Mouse (Mus musculus): ENCODE measurements around the gene Stag3. TPM values are rescaled to one million over a fixed set of nuclear protein-coding genes. Genes with fewer than 3 reads are reported as not detected.

The Stag3 gene
- polyA plus RNA-seq, 1 experiment from 2014 or later, result 2.1 TPM

DNA sequence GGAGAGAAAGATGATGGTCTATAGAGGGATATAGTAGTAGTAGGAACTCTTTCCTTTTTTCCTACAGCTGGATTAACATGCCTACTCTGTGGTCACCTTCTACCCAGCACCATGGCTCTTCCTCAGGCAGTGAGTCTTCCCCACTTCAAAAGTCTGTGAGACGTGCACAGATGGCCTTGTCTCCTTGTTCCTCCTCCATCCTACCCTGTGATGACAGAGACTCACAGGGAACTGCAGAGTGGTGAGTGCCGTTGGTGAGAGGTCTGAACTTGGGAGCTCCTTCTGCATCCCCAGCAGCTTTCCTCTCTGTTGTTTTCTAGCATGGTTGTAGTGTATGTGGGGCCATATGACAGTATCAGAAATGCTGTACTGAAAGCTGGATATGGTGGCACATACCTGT lies 1.8 kb downstream of the Stag3 start:
- H3K27ac ChIP-seq (replicated peaks in 1 of 2; ENCODE audit: control insufficient read depth in 1 of 2, insufficient read depth in 1 of 2, low read depth in 2 of 2, low read length in 2 of 2), result no peak overlapping the region
- H3K9me3 ChIP-seq (ENCODE audit: control insufficient read depth, low read length), result no peaks in the 10 kb centered on the region
- ATAC-seq (ENCODE audit: insufficient number of reproducible peaks, insufficient read depth, low FRiP score, low read depth), result no peak
- no peak overlapping the region for H3K4me2 ChIP-seq (ENCODE audit: low read length)
- WGBS, result 70% methylated on average over 2 of the region's 2 CpGs
- peaks cover 7% of the 10 kb centered on the region; the same call in 1 of the 2 replicates for H3K27me3 ChIP-seq (ENCODE audit: control insufficient read depth, insufficient read depth, low read length)
- no peaks in the 10 kb centered on the region for H3K36me3 ChIP-seq (ENCODE audit: control insufficient read depth, insufficient read depth, low read length)
- no peak overlapping the region for H3K9ac ChIP-seq (ENCODE audit: low read length)
- peaks cover 3 to 4% of the 10 kb centered on the region in 2 experiments; a peak in 3 of 4 replicates for H3K4me1 ChIP-seq (ENCODE audit: control insufficient read depth in 2 of 2, insufficient read depth in 2 of 2, low read length in 2 of 2)
- no peak overlapping the region for H3K4me3 ChIP-seq (ENCODE audit: control insufficient read depth in 1 of 2, insufficient read depth in 1 of 2, low read depth in 1 of 2, low read length in 2 of 2)

DNA sequence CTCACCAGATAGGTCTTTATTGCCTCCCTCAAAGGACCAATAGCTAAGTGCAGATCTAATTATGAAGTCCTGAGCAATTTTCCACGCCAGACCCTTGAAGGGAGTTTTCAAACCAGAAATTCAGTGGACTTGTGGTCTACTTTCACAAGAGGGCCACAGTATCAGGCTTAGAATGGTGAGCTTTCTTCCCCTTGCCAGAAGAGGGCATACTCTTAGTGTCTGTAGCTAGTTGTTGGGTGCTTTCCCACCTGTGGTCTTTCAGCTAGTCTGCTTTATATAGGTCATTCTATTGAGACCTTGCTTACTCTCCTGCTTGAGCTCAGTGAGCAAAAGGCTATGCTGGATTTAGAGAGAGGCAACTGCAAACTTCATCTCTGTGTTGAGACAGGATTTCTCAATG lies 3.5 kb downstream of the Stag3 start:
- no peak overlapping the region for H3K9ac ChIP-seq (ENCODE audit: low read length)
- H3K36me3 ChIP-seq (ENCODE audit: control insufficient read depth, insufficient read depth, low read length), result no peaks in the 10 kb centered on the region
- WGBS, result 53% methylated on average over 1 of the region's 1 CpGs
- peaks cover 3 to 4% of the 10 kb centered on the region in 2 experiments; a peak in 3 of 4 replicates for H3K4me1 ChIP-seq (ENCODE audit: control insufficient read depth in 2 of 2, insufficient read depth in 2 of 2, low read length in 2 of 2)
- no peak for ATAC-seq (ENCODE audit: insufficient number of reproducible peaks, insufficient read depth, low FRiP score, low read depth)
- no peak overlapping the region for H3K27ac ChIP-seq (replicated peaks in 1 of 2; ENCODE audit: control insufficient read depth in 1 of 2, insufficient read depth in 1 of 2, low read depth in 2 of 2, low read length in 2 of 2)
- no peaks in the 10 kb centered on the region for H3K9me3 ChIP-seq (ENCODE audit: control insufficient read depth, low read length)
- H3K27me3 ChIP-seq (ENCODE audit: control insufficient read depth, insufficient read depth, low read length), result peaks cover 7% of the 10 kb centered on the region; the same call in 1 of the 2 replicates
- no peak overlapping the region for H3K4me2 ChIP-seq (ENCODE audit: low read length)
- no peak overlapping the region for H3K4me3 ChIP-seq (ENCODE audit: control insufficient read depth in 1 of 2, insufficient read depth in 1 of 2, low read depth in 1 of 2, low read length in 2 of 2)

DNA sequence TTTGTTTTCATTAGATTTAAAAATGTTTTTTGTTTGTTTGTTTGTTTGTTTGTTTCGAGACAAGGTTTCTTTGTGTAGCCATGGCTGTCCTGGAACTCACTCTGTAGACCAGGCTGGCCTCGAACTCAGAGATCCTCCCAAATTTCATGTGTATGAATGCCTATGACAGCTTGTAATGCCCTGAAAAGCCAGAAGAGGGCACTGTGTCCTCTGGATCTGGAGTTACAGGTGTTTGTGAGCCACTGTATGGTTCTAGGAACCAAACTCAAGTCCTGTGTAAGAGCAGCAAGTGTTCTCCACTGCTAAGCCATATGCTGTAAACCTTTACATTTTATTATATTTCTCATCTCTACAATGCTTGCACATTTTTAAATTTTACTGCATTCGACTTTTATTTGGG lies 7.8 kb downstream of the Stag3 start:
- H3K4me1 ChIP-seq (ENCODE audit: control insufficient read depth in 2 of 2, insufficient read depth in 2 of 2, low read length in 2 of 2), result no peaks in the 10 kb centered on the region
- no peak overlapping the region for H3K4me3 ChIP-seq (ENCODE audit: control insufficient read depth in 1 of 2, insufficient read depth in 1 of 2, low read depth in 1 of 2, low read length in 2 of 2)
- no peak overlapping the region for H3K4me2 ChIP-seq (ENCODE audit: low read length)
- WGBS, result 74% methylated on average over 3 of the region's 3 CpGs
- no peaks in the 10 kb centered on the region for H3K36me3 ChIP-seq (ENCODE audit: control insufficient read depth, insufficient read depth, low read length)
- no peak overlapping the region for H3K27ac ChIP-seq (replicated peaks in 1 of 2; ENCODE audit: control insufficient read depth in 1 of 2, insufficient read depth in 1 of 2, low read depth in 2 of 2, low read length in 2 of 2)
- H3K9ac ChIP-seq (ENCODE audit: low read length), result no peak overlapping the region
- H3K27me3 ChIP-seq (ENCODE audit: control insufficient read depth, insufficient read depth, low read length), result no peaks in the 10 kb centered on the region
- no peak for ATAC-seq (ENCODE audit: insufficient number of reproducible peaks, insufficient read depth, low FRiP score, low read depth)
- no peaks in the 10 kb centered on the region for H3K9me3 ChIP-seq (ENCODE audit: control insufficient read depth, low read length)

GRCm38 (mm10) chr5:138291638-138292037 lies 11.6 kb downstream of the Stag3 start:
- ATAC-seq (ENCODE audit: insufficient number of reproducible peaks, insufficient read depth, low FRiP score, low read depth), result no peak
- H3K4me2 ChIP-seq (ENCODE audit: low read length), result no peak overlapping the region
- no peak overlapping the region for H3K27ac ChIP-seq (replicated peaks in 1 of 2; ENCODE audit: control insufficient read depth in 1 of 2, insufficient read depth in 1 of 2, low read depth in 2 of 2, low read length in 2 of 2)
- H3K9ac ChIP-seq (ENCODE audit: low read length), result no peak overlapping the region
- 65% methylated on average over 1 of the region's 1 CpGs for WGBS
- H3K4me1 ChIP-seq (ENCODE audit: control insufficient read depth in 2 of 2, insufficient read depth in 2 of 2, low read length in 2 of 2), result no peaks in the 10 kb centered on the region
- H3K27me3 ChIP-seq (ENCODE audit: control insufficient read depth, insufficient read depth, low read length), result no peaks in the 10 kb centered on the region
- no peaks in the 10 kb centered on the region for H3K9me3 ChIP-seq (ENCODE audit: control insufficient read depth, low read length)
- H3K4me3 ChIP-seq (ENCODE audit: control insufficient read depth in 1 of 2, insufficient read depth in 1 of 2, low read depth in 1 of 2, low read length in 2 of 2), result no peak overlapping the region
- H3K36me3 ChIP-seq (ENCODE audit: control insufficient read depth, insufficient read depth, low read length), result no peaks in the 10 kb centered on the region

DNA sequence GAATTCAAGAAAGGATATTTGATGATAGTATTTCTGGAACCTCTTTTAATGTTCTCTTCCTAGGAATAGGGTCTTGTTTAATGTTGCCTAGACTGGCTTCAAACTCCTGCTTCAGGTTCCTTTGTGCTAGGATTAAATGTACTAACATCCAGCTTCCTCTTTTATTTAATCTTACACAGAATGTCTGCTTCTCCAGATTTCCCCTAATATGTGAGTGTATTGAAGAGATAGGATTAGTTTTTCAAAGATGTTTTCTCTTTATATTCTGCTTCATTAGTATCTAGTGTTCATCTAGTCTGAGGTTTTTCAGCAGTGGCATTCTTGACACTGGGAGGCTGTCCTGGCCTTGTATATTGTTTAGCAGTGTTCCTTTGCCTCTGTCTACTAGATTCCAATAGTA lies 14.1 kb downstream of the Stag3 start:
- Histone ChIP-seq H3K27ac (replicated peaks in 1 of 2; ENCODE audit: control insufficient read depth in 1 of 2, insufficient read depth in 1 of 2, low read depth in 2 of 2, low read length in 2 of 2) (no peak overlapping the region), H3K4me1 (ENCODE audit: control insufficient read depth in 2 of 2, insufficient read depth in 2 of 2, low read length in 2 of 2) (no peaks in the 10 kb centered on the region), H3K27me3 (ENCODE audit: control insufficient read depth, insufficient read depth, low read length) (no peaks in the 10 kb centered on the region), H3K9ac (ENCODE audit: low read length) (no peak overlapping the region), H3K4me2 (ENCODE audit: low read length) (no peak overlapping the region), H3K9me3 (ENCODE audit: control insufficient read depth, low read length) (no peaks in the 10 kb centered on the region), H3K4me3 (ENCODE audit: control insufficient read depth in 1 of 2, insufficient read depth in 1 of 2, low read depth in 1 of 2, low read length in 2 of 2) (no peak overlapping the region), H3K36me3 (ENCODE audit: control insufficient read depth, insufficient read depth, low read length) (no peaks in the 10 kb centered on the region)
- no peak for ATAC-seq (ENCODE audit: insufficient number of reproducible peaks, insufficient read depth, low FRiP score, low read depth)

DNA sequence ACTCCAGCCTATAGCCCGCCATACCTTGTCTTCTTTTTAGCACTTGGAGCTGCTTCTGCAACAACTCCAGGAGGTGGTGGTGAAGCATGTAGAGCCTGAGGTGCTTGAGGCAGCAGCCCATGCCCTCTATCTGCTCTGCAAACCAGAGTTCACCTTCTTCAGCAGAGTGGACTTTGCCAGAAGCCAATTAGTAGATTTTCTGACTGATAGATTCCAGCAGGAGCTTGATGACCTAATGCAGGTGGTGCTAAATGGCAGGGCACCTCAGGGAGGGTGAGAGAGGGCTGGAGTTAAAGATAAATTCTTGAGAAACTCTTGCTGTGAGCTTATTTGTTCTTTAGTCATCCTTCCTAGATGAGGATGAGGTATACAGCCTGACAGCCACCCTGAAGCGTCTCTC lies 19.6 kb downstream of the Stag3 start:
- Histone ChIP-seq H3K9ac (ENCODE audit: low read length) (no peak overlapping the region), H3K36me3 (ENCODE audit: control insufficient read depth, insufficient read depth, low read length) (no peaks in the 10 kb centered on the region), H3K4me1 (ENCODE audit: control insufficient read depth in 2 of 2, insufficient read depth in 2 of 2, low read length in 2 of 2) (no peaks in the 10 kb centered on the region), H3K4me2 (ENCODE audit: low read length) (no peak overlapping the region), H3K27me3 (ENCODE audit: control insufficient read depth, insufficient read depth, low read length) (no peaks in the 10 kb centered on the region), H3K4me3 (ENCODE audit: control insufficient read depth in 1 of 2, insufficient read depth in 1 of 2, low read depth in 1 of 2, low read length in 2 of 2) (no peak overlapping the region), H3K27ac (replicated peaks in 1 of 2; ENCODE audit: control insufficient read depth in 1 of 2, insufficient read depth in 1 of 2, low read depth in 2 of 2, low read length in 2 of 2) (no peak overlapping the region), H3K9me3 (ENCODE audit: control insufficient read depth, low read length) (no peaks in the 10 kb centered on the region)
- ATAC-seq (ENCODE audit: insufficient number of reproducible peaks, insufficient read depth, low FRiP score, low read depth), result no peak
- WGBS, result 73% methylated on average over 2 of the region's 2 CpGs

- 68% methylated on average over 3 of the region's 3 CpGs for WGBS
- no peaks in the 10 kb centered on the region for H3K27me3 ChIP-seq (ENCODE audit: control insufficient read depth, insufficient read depth, low read length)
- no peak overlapping the region for H3K9ac ChIP-seq (ENCODE audit: low read length)
- H3K4me2 ChIP-seq (ENCODE audit: low read length), result no peak overlapping the region
- H3K9me3 ChIP-seq (ENCODE audit: control insufficient read depth, low read length), result no peaks in the 10 kb centered on the region
- H3K4me1 ChIP-seq (ENCODE audit: control insufficient read depth in 2 of 2, insufficient read depth in 2 of 2, low read length in 2 of 2), result no peaks in the 10 kb centered on the region
- no peaks in the 10 kb centered on the region for H3K36me3 ChIP-seq (ENCODE audit: control insufficient read depth, insufficient read depth, low read length)
- H3K4me3 ChIP-seq (ENCODE audit: control insufficient read depth in 1 of 2, insufficient read depth in 1 of 2, low read depth in 1 of 2, low read length in 2 of 2), result no peak overlapping the region
- no peak overlapping the region for H3K27ac ChIP-seq (replicated peaks in 1 of 2; ENCODE audit: control insufficient read depth in 1 of 2, insufficient read depth in 1 of 2, low read depth in 2 of 2, low read length in 2 of 2)
- ATAC-seq (ENCODE audit: insufficient number of reproducible peaks, insufficient read depth, low FRiP score, low read depth), result no peak
These were observed 32.8 kb downstream of the Stag3 start for GRCm38 (mm10) chr5:138312795-138313194.

DNA sequence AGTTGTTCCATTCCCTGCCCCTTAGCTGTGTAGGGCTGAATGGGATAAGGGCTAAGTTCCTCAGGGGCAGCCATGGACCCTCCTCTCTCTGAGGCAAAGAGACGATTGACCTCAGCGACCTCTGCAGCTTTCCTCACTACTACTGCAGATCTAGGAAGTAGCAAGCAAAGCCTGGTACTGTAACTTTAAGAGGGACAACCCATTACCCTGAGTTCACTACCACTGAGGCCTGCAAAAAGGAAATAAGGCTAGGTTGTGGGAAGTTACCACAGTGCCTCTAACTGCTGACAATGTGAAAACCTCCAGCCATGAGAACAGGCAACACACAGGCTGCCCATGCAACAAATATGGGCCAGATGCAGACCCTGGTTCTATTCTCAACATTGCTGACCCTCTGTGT lies 61.6 kb downstream of the Stag3 start, which contains the start of gene Pvrig:
Gene Pvrig (plus strand): TSS at position 301 of the 400 bp plus-strand sequence.
- Histone ChIP-seq H3K4me3 (ENCODE audit: control insufficient read depth in 1 of 2, insufficient read depth in 1 of 2, low read depth in 1 of 2, low read length in 2 of 2) (no peak within 1 kb of the TSS), H3K27me3 (ENCODE audit: control insufficient read depth, insufficient read depth, low read length) (no peaks in the 10 kb centered on the region), H3K9me3 (ENCODE audit: control insufficient read depth, low read length) (no peaks in the 10 kb centered on the region), H3K4me1 (ENCODE audit: control insufficient read depth in 2 of 2, insufficient read depth in 2 of 2, low read length in 2 of 2) (no peaks in the 10 kb centered on the region), H3K36me3 (ENCODE audit: control insufficient read depth, insufficient read depth, low read length) (no peaks in the 10 kb centered on the region), H3K4me2 (ENCODE audit: low read length) (no peak within 1 kb of the TSS), H3K9ac (ENCODE audit: low read length) (no peak within 1 kb of the TSS), H3K27ac (replicated peaks in 1 of 2; ENCODE audit: control insufficient read depth in 1 of 2, insufficient read depth in 1 of 2, low read depth in 2 of 2, low read length in 2 of 2) (no peak within 1 kb of the TSS)
- 71% methylated on average over 2 of the region's 2 CpGs for WGBS
- no peak for ATAC-seq (ENCODE audit: insufficient number of reproducible peaks, insufficient read depth, low FRiP score, low read depth)
